Mouse (Mus musculus): Measurements from ENCODE around the gene Gys1. TPM values are rescaled to one million over a fixed set of nuclear protein-coding genes. Genes with fewer than 3 reads are reported as not detected.
"Not testable (repeated sequence)": the region's sequence is repeated elsewhere in the genome, so short reads cannot be mapped to it uniquely, and the experiment has no call there.

Gene Gys1
- polyA plus RNA-seq, 1 experiment from 2014 or later: 36.0 TPM

DNA sequence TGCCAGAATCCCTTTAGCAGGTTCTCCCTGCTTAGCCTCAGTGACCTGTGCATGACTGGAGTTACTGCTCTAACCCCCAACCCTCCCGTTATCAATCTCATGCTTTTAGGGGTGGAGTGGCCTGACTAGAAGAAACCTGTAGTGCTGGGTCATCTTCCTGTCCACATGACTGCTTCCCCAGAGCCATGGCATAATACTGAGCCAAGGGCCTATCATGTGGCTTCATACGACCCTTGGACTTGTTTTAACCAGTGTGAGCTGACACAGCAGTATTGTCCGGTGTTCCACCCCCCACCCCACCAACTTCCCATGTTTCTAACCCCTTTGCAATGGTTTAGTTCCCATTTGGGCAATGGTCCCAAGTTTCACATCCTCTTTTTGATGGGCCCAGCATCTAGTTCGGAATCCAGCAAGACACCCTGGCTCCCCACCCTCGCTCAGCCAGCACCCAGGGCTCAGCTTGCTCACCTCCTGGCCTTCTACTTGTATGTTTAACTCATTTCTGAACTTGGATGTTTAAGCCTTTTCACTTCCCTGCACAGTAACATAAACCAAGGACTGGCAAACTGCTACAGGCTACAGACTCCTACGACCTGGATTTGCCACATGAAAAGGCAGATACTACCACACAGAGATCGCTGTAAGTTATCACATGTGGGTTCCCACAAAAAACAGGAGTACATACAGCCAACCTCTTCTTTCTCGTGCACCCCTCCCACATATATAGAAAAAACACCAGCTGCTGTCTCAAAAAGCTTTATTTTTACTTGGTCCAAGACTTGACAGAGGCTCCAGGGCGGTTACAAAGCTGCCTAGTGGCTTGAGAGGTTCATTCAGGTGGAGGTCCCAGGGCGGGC is 22.8 kb downstream of the Gys1 start:
- peak overlapping the region; percentile 52; the same call in 1 of the 2 replicates for H3K27ac ChIP-seq (ENCODE audit: low read depth)
- WGBS: 49% methylated on average over 10 of the region's 10 CpGs
- peaks cover 65% of the 10 kb centered on the region for H3K36me3 ChIP-seq (ENCODE audit: insufficient read depth)
- no peaks in the 10 kb centered on the region for H3K27me3 ChIP-seq (ENCODE audit: insufficient read depth, low read length)
- H3K4me1 ChIP-seq (ENCODE audit: insufficient read depth): peaks cover 23% of the 10 kb centered on the region
- peak overlapping the region; percentile 83 for H3K4me2 ChIP-seq
- no peak for TF ChIP-seq CTCF (IDR thresholded peaks at IDR 0.05; ENCODE audit: low read depth)
- ATAC-seq (ENCODE audit: insufficient read depth): no peak
- no peaks in the 10 kb centered on the region for H3K9me3 ChIP-seq (ENCODE audit: low read depth, low read length)
- peak; percentile 35 for DNase-seq
- H3K9ac ChIP-seq: peak overlapping the region; percentile 90
- H3K4me3 ChIP-seq (ENCODE audit: low read depth, low read length): peak overlapping the region; percentile 51

DNA sequence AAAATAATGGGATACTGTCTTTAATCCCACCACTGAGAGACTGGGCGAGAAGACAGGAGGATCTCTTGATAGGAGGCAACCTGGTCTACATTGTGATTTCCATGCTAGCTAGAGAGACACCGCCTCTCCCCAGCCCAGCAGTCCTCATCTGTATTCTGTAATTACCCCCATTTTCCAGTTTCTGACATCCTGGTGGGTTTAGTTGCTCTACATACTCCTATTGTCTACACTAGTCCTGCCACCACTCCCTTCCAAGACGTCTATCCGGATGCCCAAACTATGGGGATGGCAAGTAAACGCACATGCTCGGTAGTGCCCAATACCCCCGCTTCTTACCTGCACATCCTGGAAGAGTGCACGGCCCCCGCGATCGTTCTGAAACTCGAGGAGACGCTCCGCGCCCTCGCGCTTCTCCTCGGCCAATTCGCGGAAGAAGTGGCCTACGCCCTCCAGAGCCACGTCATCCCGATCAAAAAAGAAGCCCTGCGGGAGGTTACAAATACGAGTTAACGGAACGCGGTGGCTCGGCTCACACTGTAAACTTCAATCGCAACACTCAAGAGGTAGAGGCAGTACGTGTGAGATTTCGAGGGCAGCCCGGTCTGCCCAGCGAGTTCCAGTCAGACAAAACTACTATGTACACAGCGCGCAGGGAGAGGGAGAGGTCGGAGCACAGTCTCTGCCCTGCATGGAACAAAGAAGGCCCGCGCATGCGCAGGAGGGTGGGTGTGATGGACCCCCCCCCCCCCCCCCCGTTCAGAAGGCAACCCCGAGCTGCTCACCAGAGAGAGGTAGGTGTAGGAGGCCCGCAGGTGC is 24.3 kb downstream of the Gys1 start:
- Histone ChIP-seq H3K4me3 (ENCODE audit: low read depth, low read length) (peak overlapping the region; percentile 51), H3K27me3 (ENCODE audit: insufficient read depth, low read length) (no peaks in the 10 kb centered on the region), H3K4me1 (ENCODE audit: insufficient read depth) (peaks cover 23% of the 10 kb centered on the region), H3K27ac (ENCODE audit: low read depth) (peak overlapping the region; percentile 96), H3K36me3 (ENCODE audit: insufficient read depth) (peaks cover 68% of the 10 kb centered on the region), H3K4me2 (peak overlapping the region; percentile 83), H3K9ac (peak overlapping the region; percentile 90), H3K9me3 (ENCODE audit: low read depth, low read length) (no peaks in the 10 kb centered on the region)
- no peak for TF ChIP-seq CTCF (IDR thresholded peaks at IDR 0.05; ENCODE audit: low read depth)
- WGBS: under 1% methylated on average over 39 of the region's 43 CpGs
- DNase-seq (peak; percentile 91), ATAC-seq (ENCODE audit: insufficient read depth) (peak; percentile 75)

- under 1% methylated on average over 31 of the region's 37 CpGs for WGBS
- Histone ChIP-seq H3K9ac (peak within 1 kb of the TSS; percentile 90), H3K4me1 (ENCODE audit: insufficient read depth) (peaks cover 23% of the 10 kb centered on the region), H3K4me2 (peak within 1 kb of the TSS; percentile 83), H3K27ac (ENCODE audit: low read depth) (peak within 1 kb of the TSS; percentile 96), H3K36me3 (ENCODE audit: insufficient read depth) (peaks cover 68% of the 10 kb centered on the region), H3K4me3 (ENCODE audit: low read depth, low read length) (peak within 1 kb of the TSS; percentile 51)
- DNase-seq (peak; percentile 99), ATAC-seq (ENCODE audit: insufficient read depth) (peak; percentile 94)
- H3K27me3 ChIP-seq (ENCODE audit: insufficient read depth, low read length); H3K9me3 ChIP-seq (ENCODE audit: low read depth, low read length): not testable (repeated sequence)
These were observed 25.0 kb downstream of the Gys1 start, which contains the start of gene Ftl1 for GRCm38 (mm10) chr7:45459564-45460140. Gene Ftl1 (minus strand): TSS chr7:45459884.

DNA sequence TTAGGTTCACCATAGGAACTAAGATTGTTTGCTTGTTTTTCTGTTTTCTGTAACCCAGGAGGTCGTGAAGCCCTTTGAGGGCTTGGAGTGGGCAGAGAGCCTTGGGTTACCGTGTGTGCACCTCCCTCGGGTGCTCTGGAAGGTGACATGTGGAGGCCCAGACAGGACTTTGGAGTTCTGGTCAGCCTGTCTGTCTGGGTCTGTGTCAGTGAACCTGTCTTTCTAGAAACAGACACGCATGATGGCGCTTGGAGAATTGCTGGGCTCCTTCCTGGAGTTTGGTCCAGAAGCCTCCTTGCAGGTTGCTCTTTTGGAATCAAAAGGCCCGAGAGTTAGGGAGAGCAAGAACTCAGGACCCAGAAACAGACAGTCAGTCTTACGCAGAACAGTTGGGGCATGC is 25.7 kb downstream of the Gys1 start:
- DNase-seq (peak; percentile 17), ATAC-seq (ENCODE audit: insufficient read depth) (0 out of 2 replicates have a peak, but pooled peaks have one; percentile 3)
- no peaks in the 10 kb centered on the region for H3K27me3 ChIP-seq (ENCODE audit: insufficient read depth, low read length)
- H3K4me3 ChIP-seq (ENCODE audit: low read depth, low read length): peak overlapping the region; percentile 51
- no peaks in the 10 kb centered on the region for H3K9me3 ChIP-seq (ENCODE audit: low read depth, low read length)
- H3K4me2 ChIP-seq: peak overlapping the region; percentile 66
- peak overlapping the region; percentile 90 for H3K9ac ChIP-seq
- peak overlapping the region; percentile 93 for H3K27ac ChIP-seq (ENCODE audit: low read depth)
- 62% methylated on average over 7 of the region's 7 CpGs for WGBS
- H3K4me1 ChIP-seq (ENCODE audit: insufficient read depth): peaks cover 23% of the 10 kb centered on the region
- no peak for TF ChIP-seq CTCF (IDR thresholded peaks at IDR 0.05; ENCODE audit: low read depth)
- peaks cover 68% of the 10 kb centered on the region for H3K36me3 ChIP-seq (ENCODE audit: insufficient read depth)

DNA sequence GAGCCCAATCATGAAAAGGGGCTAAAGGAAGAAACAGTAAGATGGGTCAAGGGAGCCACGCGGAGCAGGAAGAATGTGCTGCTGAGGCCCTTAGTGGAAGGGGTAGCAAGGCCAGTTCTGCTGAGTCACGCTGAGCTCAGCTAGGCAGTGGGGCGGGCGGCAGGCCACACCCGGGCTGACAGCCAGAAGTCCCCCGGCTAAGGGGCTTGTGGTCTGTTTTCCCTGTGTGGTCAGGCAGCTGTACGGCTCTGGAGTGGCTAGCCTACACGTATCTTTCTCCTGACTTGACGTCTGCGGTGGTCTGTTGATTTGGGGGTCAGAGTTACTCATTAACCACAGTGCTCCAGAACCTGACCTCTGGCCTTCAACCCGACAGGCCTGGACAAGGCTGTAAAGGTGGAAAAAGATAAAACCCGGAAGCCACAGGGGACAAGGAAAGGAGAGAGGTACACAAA is 26.2 kb downstream of the Gys1 start:
- WGBS: 10% methylated on average over 13 of the region's 13 CpGs

DNA sequence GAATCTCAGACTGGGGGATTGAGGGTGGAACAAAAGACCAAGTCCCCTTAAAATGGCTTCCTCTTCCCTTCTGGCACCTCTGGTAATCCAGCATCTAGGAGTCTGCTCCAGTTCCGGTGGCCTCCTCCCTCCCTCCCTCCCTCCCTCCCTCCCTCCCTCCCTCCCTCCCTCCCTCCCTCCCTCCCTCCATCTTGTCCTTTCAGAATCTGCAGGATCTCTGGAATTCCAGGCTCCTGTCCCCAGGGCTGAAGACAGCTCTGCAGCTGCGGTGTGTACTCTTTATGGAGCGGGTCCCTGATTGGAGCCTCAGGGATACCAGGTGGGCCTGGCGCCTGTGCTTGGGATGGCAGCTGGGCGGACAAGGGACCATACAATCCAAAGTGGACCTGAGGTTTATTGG is 26.7 kb downstream of the Gys1 start:
- Histone ChIP-seq H3K27ac (ENCODE audit: low read depth) (peak overlapping the region; percentile 93), H3K36me3 (ENCODE audit: insufficient read depth) (peaks cover 66% of the 10 kb centered on the region), H3K27me3 (ENCODE audit: insufficient read depth, low read length) (no peaks in the 10 kb centered on the region), H3K4me3 (ENCODE audit: low read depth, low read length) (no peak overlapping the region), H3K4me1 (ENCODE audit: insufficient read depth) (peaks cover 23% of the 10 kb centered on the region), H3K9me3 (ENCODE audit: low read depth, low read length) (no peaks in the 10 kb centered on the region), H3K9ac (peak overlapping the region; percentile 90), H3K4me2 (peak overlapping the region; percentile 66)
- TF ChIP-seq CTCF (IDR thresholded peaks at IDR 0.05; ENCODE audit: low read depth): no peak
- DNase-seq (no peak), ATAC-seq (ENCODE audit: insufficient read depth) (no peak)
- 38% methylated on average over 5 of the region's 5 CpGs for WGBS

More for the DNA sequence above, 26.2 kb downstream of the Gys1 start:
- Histone ChIP-seq H3K9ac (peak overlapping the region; percentile 90), H3K4me1 (ENCODE audit: insufficient read depth) (peaks cover 23% of the 10 kb centered on the region), H3K27me3 (ENCODE audit: insufficient read depth, low read length) (no peaks in the 10 kb centered on the region), H3K36me3 (ENCODE audit: insufficient read depth) (peaks cover 69% of the 10 kb centered on the region), H3K4me3 (ENCODE audit: low read depth, low read length) (peak overlapping the region; percentile 51), H3K9me3 (ENCODE audit: low read depth, low read length) (no peaks in the 10 kb centered on the region), H3K4me2 (peak overlapping the region; percentile 66), H3K27ac (ENCODE audit: low read depth) (peak overlapping the region; percentile 93)
- TF ChIP-seq CTCF (IDR thresholded peaks at IDR 0.05; ENCODE audit: low read depth): no peak
- ATAC-seq (ENCODE audit: insufficient read depth): peak; percentile 30; the same call in 1 of the 2 replicates
- peak; percentile 87 for DNase-seq

Measured in lung, embryonic 14.5 days (tissue).